Mouse (Mus musculus) hindbrain, embryonic 16.5 days (tissue): ENCODE data around the gene Cblb. TPM values are rescaled to one million over a fixed set of nuclear protein-coding genes. Genes with fewer than 3 reads are reported as not detected.

Experiments used
- ATAC-seq: fragments of 200-750 bp; cut with Nextera tagmentation; 2 replicates; pipeline ENCODE4 v1.8.0; 2017; ENCODE audit warnings: moderate TSS enrichment, moderate library complexity
- H3K27ac ChIP-seq: fragments of 300-500 bp; sonication (generic); 2 replicates; pipeline ENCODE4 v1.5.1; 2014; ENCODE audit warnings: low read depth, mild to moderate bottlenecking, control low read depth, low read length, moderate library complexity
- H3K27me3 ChIP-seq: fragments of 300-500 bp; sonication (generic); replicated peaks from 2 replicates; pipeline ENCODE4 v1.6.1; 2014; ENCODE audit warnings: low read length; ENCODE audit not compliant: control insufficient read depth, insufficient read depth
- H3K36me3 ChIP-seq: fragments of 300-500 bp; sonication (generic); 2 replicates; pipeline ENCODE4 v1.6.1; 2014; ENCODE audit warnings: mild to moderate bottlenecking, low read length, moderate library complexity, mixed read lengths; ENCODE audit not compliant: control insufficient read depth, insufficient read depth
- H3K4me1 ChIP-seq: fragments of 300-500 bp; sonication (generic); 2 replicates; pipeline ENCODE4 v1.6.1; 2014; ENCODE audit warnings: low read depth, low read length; ENCODE audit not compliant: control insufficient read depth, insufficient read depth
- H3K4me2 ChIP-seq: fragments of 300-500 bp; sonication (generic); 2 replicates; pipeline ENCODE4 v1.6.1; 2014; ENCODE audit warnings: mild to moderate bottlenecking, low read length, control low read depth, moderate library complexity
- H3K4me3 ChIP-seq: fragments of 300-500 bp; sonication (generic); 2 replicates; pipeline ENCODE4 v1.5.1; 2014; ENCODE audit warnings: mild to moderate bottlenecking, low read length, control low read depth, moderate library complexity
- H3K9ac ChIP-seq: fragments of 300-500 bp; sonication (generic); 2 replicates; pipeline ENCODE4 v1.6.1; 2014; ENCODE audit warnings: low read depth, mild to moderate bottlenecking, control low read depth, low read length, moderate library complexity
- H3K9me3 ChIP-seq: fragments of 300-500 bp; sonication (generic); 2 replicates; pipeline ENCODE4 v1.6.1; 2014; ENCODE audit warnings: mild to moderate bottlenecking, low read length, moderate library complexity; ENCODE audit not compliant: control insufficient read depth
- WGBS: fragments of 180-500 bp; shearing (Covaris S2); extraction: QIAGEN DNeasy Blood & Tissue Kit; methylation state at CpG from one replicate; pipeline ENCODE4 v1.1.7; 2014; 5-methylcytosine and 5-hydroxymethylcytosine counted together
- polyA plus RNA-seq: library from polyadenylated mRNA; unstranded; fragments of >200 nt; fragmentation: Nextera tagmentation; extraction: Ambion mirVana; gene quantifications from 2 replicates; pipeline ENCODE4 v1.2.1, GENCODE M21; 2015

Gene Cblb
- polyA plus RNA-seq, 1 experiment from 2014 or later = 8.0 TPM

GRCm38 (mm10) chr16:52184350-52184749 lies 153.3 kb downstream of the Cblb start:
- ATAC-seq = no peak
- Histone ChIP-seq H3K4me1 (no peaks in the 10 kb centered on the region), H3K4me2 (no peak overlapping the region), H3K4me3 (no peak overlapping the region), H3K9me3 (no peaks in the 10 kb centered on the region), H3K9ac (no peak overlapping the region), H3K27ac (no peak overlapping the region), H3K36me3 (0 out of 2 replicates have a peak, but pooled peaks cover 4% of the 10 kb centered on the region), H3K27me3 (no peaks in the 10 kb centered on the region)
- WGBS = 86% methylated on average over 10 of the region's 10 CpGs

GRCm38 (mm10) chr16:52186731-52187130 lies 155.7 kb downstream of the Cblb start:
- Histone ChIP-seq H3K27ac (no peak overlapping the region), H3K9me3 (no peaks in the 10 kb centered on the region), H3K27me3 (no peaks in the 10 kb centered on the region), H3K36me3 (0 out of 2 replicates have a peak, but pooled peaks cover 6% of the 10 kb centered on the region), H3K9ac (no peak overlapping the region), H3K4me2 (no peak overlapping the region), H3K4me1 (no peaks in the 10 kb centered on the region), H3K4me3 (no peak overlapping the region)
- 75% methylated on average over 10 of the region's 10 CpGs for WGBS
- ATAC-seq = no peak

- ATAC-seq = no peak; the same call in 1 of the 2 replicates
- 81% methylated on average over 2 of the region's 2 CpGs for WGBS
Observed at GRCm38 (mm10) chr16:52189103-52189502, 158.1 kb downstream of the Cblb start.

GRCm38 (mm10) chr16:52190714-52191113 lies 159.7 kb downstream of the Cblb start:
- no peak for ATAC-seq
- no peaks in the 10 kb centered on the region for H3K4me1 ChIP-seq
- no peak overlapping the region for H3K9ac ChIP-seq
- no peak overlapping the region for H3K4me2 ChIP-seq
- H3K36me3 ChIP-seq = 0 out of 2 replicates have a peak, but pooled peaks cover 9% of the 10 kb centered on the region
- 83% methylated on average over 5 of the region's 5 CpGs for WGBS
- H3K4me3 ChIP-seq = no peak overlapping the region
- no peaks in the 10 kb centered on the region for H3K9me3 ChIP-seq
- no peak overlapping the region for H3K27ac ChIP-seq
- no peaks in the 10 kb centered on the region for H3K27me3 ChIP-seq

More at GRCm38 (mm10) chr16:52189103-52189502, 158.1 kb downstream of the Cblb start:
- Histone ChIP-seq H3K4me1 (no peaks in the 10 kb centered on the region), H3K4me2 (no peak overlapping the region), H3K9ac (no peak overlapping the region), H3K4me3 (no peak overlapping the region), H3K27me3 (no peaks in the 10 kb centered on the region), H3K36me3 (0 out of 2 replicates have a peak, but pooled peaks cover 8% of the 10 kb centered on the region), H3K9me3 (no peaks in the 10 kb centered on the region), H3K27ac (no peak overlapping the region)

GRCm38 (mm10) chr16:52194040-52194439 lies 163.0 kb downstream of the Cblb start:
- no peaks in the 10 kb centered on the region for H3K27me3 ChIP-seq
- H3K4me3 ChIP-seq = no peak overlapping the region
- H3K9me3 ChIP-seq = no peaks in the 10 kb centered on the region
- H3K4me2 ChIP-seq = no peak overlapping the region
- no peak overlapping the region for H3K27ac ChIP-seq
- H3K4me1 ChIP-seq = no peaks in the 10 kb centered on the region
- WGBS = 79% methylated on average over 5 of the region's 5 CpGs
- peaks cover 12% of the 10 kb centered on the region for H3K36me3 ChIP-seq
- ATAC-seq = no peak
- H3K9ac ChIP-seq = no peak overlapping the region

GRCm38 (mm10) chr16:52194866-52195265 lies 163.8 kb downstream of the Cblb start:
- ATAC-seq = no peak
- no peaks in the 10 kb centered on the region for H3K9me3 ChIP-seq
- no peak overlapping the region for H3K27ac ChIP-seq
- H3K4me2 ChIP-seq = no peak overlapping the region
- peaks cover 12% of the 10 kb centered on the region for H3K36me3 ChIP-seq
- H3K4me3 ChIP-seq = no peak overlapping the region
- WGBS = 93% methylated on average over 3 of the region's 3 CpGs
- no peak overlapping the region for H3K9ac ChIP-seq
- H3K27me3 ChIP-seq = no peaks in the 10 kb centered on the region
- no peaks in the 10 kb centered on the region for H3K4me1 ChIP-seq

GRCm38 (mm10) chr16:52200107-52200506 lies 169.1 kb downstream of the Cblb start:
- no peaks in the 10 kb centered on the region for H3K4me1 ChIP-seq
- WGBS = 93% methylated on average over 7 of the region's 7 CpGs
- no peak overlapping the region for H3K4me3 ChIP-seq
- H3K36me3 ChIP-seq = peaks cover 11% of the 10 kb centered on the region
- no peak overlapping the region for H3K27ac ChIP-seq
- ATAC-seq = no peak
- H3K9me3 ChIP-seq = no peaks in the 10 kb centered on the region
- no peak overlapping the region for H3K9ac ChIP-seq
- no peak overlapping the region for H3K4me2 ChIP-seq
- H3K27me3 ChIP-seq = no peaks in the 10 kb centered on the region

- H3K9ac ChIP-seq = no peak overlapping the region
- no peaks in the 10 kb centered on the region for H3K4me1 ChIP-seq
- WGBS = 74% methylated on average over 8 of the region's 8 CpGs
- no peak overlapping the region for H3K4me2 ChIP-seq
- no peaks in the 10 kb centered on the region for H3K9me3 ChIP-seq
- no peak overlapping the region for H3K4me3 ChIP-seq
- H3K27ac ChIP-seq = no peak overlapping the region
- no peaks in the 10 kb centered on the region for H3K27me3 ChIP-seq
- no peak for ATAC-seq
- H3K36me3 ChIP-seq = no peaks in the 10 kb centered on the region
Observed at GRCm38 (mm10) chr16:52210844-52211606, 180.0 kb downstream of the Cblb start.

GRCm38 (mm10) chr16:52219069-52219468 lies 188.0 kb downstream of the Cblb start:
- Histone ChIP-seq H3K9me3 (no peaks in the 10 kb centered on the region), H3K4me3 (no peak overlapping the region), H3K27ac (no peak overlapping the region), H3K9ac (no peak overlapping the region), H3K27me3 (no peaks in the 10 kb centered on the region), H3K4me1 (no peaks in the 10 kb centered on the region), H3K4me2 (no peak overlapping the region), H3K36me3 (no peaks in the 10 kb centered on the region)
- WGBS = 18% methylated on average over 2 of the region's 2 CpGs
- ATAC-seq = no peak
